Mouse (Mus musculus) CD8-positive naive resting alpha-beta T cell, adult 2 months (primary cell): ENCODE data around the gene Atxn10.

ENCODE experiments used
- DNase-seq, 2 experiments: peaks; one replicate each; pipeline ENCODE4 v3.0.0; 2022; ENCODE audit warnings: low read depth in 2 of 2, low spot score in 2 of 2

Atxn10 gene

GRCm38 (mm10) chr15:85403256-85403731 is 67.2 kb downstream of the Atxn10 start:
- no peak for DNase-seq

GRCm38 (mm10) chr15:85404739-85405138 is 68.7 kb downstream of the Atxn10 start:
- DNase-seq, result no peak

- DNase-seq, result no peak
Observed at GRCm38 (mm10) chr15:85405567-85405966, 69.5 kb downstream of the Atxn10 start.

GRCm38 (mm10) chr15:85406846-85407245 is 70.8 kb downstream of the Atxn10 start:
- no peak for DNase-seq

GRCm38 (mm10) chr15:85407342-85407741 is 71.3 kb downstream of the Atxn10 start:
- no peak for DNase-seq

GRCm38 (mm10) chr15:85408790-85409189 is 72.7 kb downstream of the Atxn10 start:
- no peak for DNase-seq

- no peak for DNase-seq
Observed at GRCm38 (mm10) chr15:85409245-85409783, 73.3 kb downstream of the Atxn10 start.

GRCm38 (mm10) chr15:85409836-85410235 is 73.8 kb downstream of the Atxn10 start:
- DNase-seq, result no peak

- DNase-seq, result no peak
Observed at GRCm38 (mm10) chr15:85414620-85415019, 78.6 kb downstream of the Atxn10 start.

GRCm38 (mm10) chr15:85420686-85421085 is 84.6 kb downstream of the Atxn10 start:
- DNase-seq, result no peak

- DNase-seq, result no peak
Observed at GRCm38 (mm10) chr15:85424197-85424596, 88.2 kb downstream of the Atxn10 start.

GRCm38 (mm10) chr15:85428140-85428539 is 92.1 kb downstream of the Atxn10 start:
- no peak for DNase-seq

GRCm38 (mm10) chr15:85442568-85442967 is 106.5 kb downstream of the Atxn10 start:
- DNase-seq, result no peak

- no peak for DNase-seq
Observed at GRCm38 (mm10) chr15:85446652-85447051, 110.6 kb downstream of the Atxn10 start.

- DNase-seq, result no peak
Observed at GRCm38 (mm10) chr15:85456891-85457290, 120.8 kb downstream of the Atxn10 start.

- DNase-seq, result no peak
Observed at GRCm38 (mm10) chr15:85457838-85458237, 121.8 kb downstream of the Atxn10 start.

GRCm38 (mm10) chr15:85458631-85459082 is 122.6 kb downstream of the Atxn10 start:
- DNase-seq, result no peak

GRCm38 (mm10) chr15:85461541-85461940 is 125.5 kb downstream of the Atxn10 start:
- DNase-seq, result no peak

GRCm38 (mm10) chr15:85462138-85462537 is 126.1 kb downstream of the Atxn10 start:
- no peak for DNase-seq

GRCm38 (mm10) chr15:85463027-85463790 is 127.2 kb downstream of the Atxn10 start:
- no peak for DNase-seq

GRCm38 (mm10) chr15:85464190-85464589 is 128.1 kb downstream of the Atxn10 start:
- DNase-seq, result no peak

GRCm38 (mm10) chr15:85464823-85465565 is 128.9 kb downstream of the Atxn10 start:
- no peak for DNase-seq
